Mouse (Mus musculus) heart, embryonic 11.5 days (tissue): ENCODE data around the gene Dock6. TPM values are rescaled to one million over a fixed set of nuclear protein-coding genes. Genes with fewer than 3 reads are reported as not detected.
"Not testable (repeated sequence)": the region's sequence is repeated elsewhere in the genome, so short reads cannot be mapped to it uniquely, and the experiment has no call there.

Source experiments
- ATAC-seq: fragments of 200-750 bp; cut with Nextera tagmentation; replicated peaks from 2 replicates; pipeline ENCODE4 v1.8.0; 2017; ENCODE audit warnings: moderate library complexity; ENCODE audit not compliant: insufficient number of reproducible peaks, low FRiP score, low TSS enrichment
- H3K27ac ChIP-seq: fragments of 300-500 bp; sonication (generic); 2 replicates; pipeline ENCODE4 v1.5.1; 2014; ENCODE audit warnings: mild to moderate bottlenecking, low read depth, low read length
- H3K27me3 ChIP-seq: fragments of 300-500 bp; sonication (generic); 2 replicates; pipeline ENCODE4 v1.6.1; 2014; ENCODE audit warnings: mild to moderate bottlenecking, low read length, mixed read lengths; ENCODE audit not compliant: control insufficient read depth, insufficient read depth
- H3K36me3 ChIP-seq: fragments of 300-500 bp; sonication (generic); 2 replicates; pipeline ENCODE4 v1.6.1; 2014; ENCODE audit warnings: mild to moderate bottlenecking, low read length, moderate library complexity, mixed read lengths; ENCODE audit not compliant: control insufficient read depth, insufficient read depth
- H3K4me1 ChIP-seq: fragments of 300-500 bp; sonication (generic); 2 replicates; pipeline ENCODE4 v1.6.1; 2014; ENCODE audit warnings: low read length; ENCODE audit not compliant: control insufficient read depth, insufficient read depth
- H3K4me2 ChIP-seq: fragments of 300-500 bp; sonication (generic); 2 replicates; pipeline ENCODE4 v1.6.1; 2014; ENCODE audit warnings: mild to moderate bottlenecking, moderate library complexity
- H3K4me3 ChIP-seq: fragments of 300-500 bp; sonication (generic); 2 replicates; pipeline ENCODE4 v1.5.1; 2014; ENCODE audit warnings: low read depth, low read length
- H3K9ac ChIP-seq: fragments of 300-500 bp; sonication (generic); 2 replicates; pipeline ENCODE4 v1.6.1; 2014; ENCODE audit warnings: mild to moderate bottlenecking, low read depth, low read length, moderate library complexity
- H3K9me3 ChIP-seq: fragments of 300-500 bp; sonication (generic); replicated peaks from 2 replicates; pipeline ENCODE4 v1.6.1; 2016; ENCODE audit warnings: low read length; ENCODE audit not compliant: control insufficient read depth
- WGBS: fragments of 180-500 bp; shearing (Covaris S2); extraction: QIAGEN DNeasy Blood & Tissue Kit; methylation state at CpG from one replicate; pipeline ENCODE4 v1.1.7; 2014; ENCODE audit not compliant: insufficient replicate concordance; 5-methylcytosine and 5-hydroxymethylcytosine counted together
- polyA plus RNA-seq: library from polyadenylated mRNA; unstranded; fragments of >200 nt; fragmentation: Nextera tagmentation; extraction: Ambion mirVana; gene quantifications from 2 replicates; pipeline ENCODE4 v1.2.1, GENCODE M21; 2014

Dock6 gene
- polyA plus RNA-seq, 1 experiment from 2014 or later: 50.1 TPM

- Histone ChIP-seq H3K36me3 (no peaks in the 10 kb centered on the region), H3K4me1 (peaks cover 4% of the 10 kb centered on the region; the same call in 1 of the 2 replicates), H3K9me3 (no peaks in the 10 kb centered on the region), H3K27ac (no peak overlapping the region), H3K4me2 (no peak overlapping the region), H3K9ac (no peak overlapping the region), H3K4me3 (no peak overlapping the region), H3K27me3 (no peaks in the 10 kb centered on the region)
- no peak for ATAC-seq
- WGBS: 58% methylated on average over 2 of the region's 2 CpGs
Observed at GRCm38 (mm10) chr9:21866641-21867040, 14.2 kb upstream of the Dock6 start.

- no peak overlapping the region for H3K9ac ChIP-seq
- H3K4me3 ChIP-seq: no peak overlapping the region
- H3K9me3 ChIP-seq: no peaks in the 10 kb centered on the region
- ATAC-seq: no peak
- H3K4me2 ChIP-seq: no peak overlapping the region
- H3K4me1 ChIP-seq: peaks cover 4% of the 10 kb centered on the region; the same call in 1 of the 2 replicates
- no peaks in the 10 kb centered on the region for H3K36me3 ChIP-seq
- H3K27me3 ChIP-seq: no peaks in the 10 kb centered on the region
- no peak overlapping the region for H3K27ac ChIP-seq
- WGBS: 62% methylated on average over 5 of the region's 5 CpGs
Observed at GRCm38 (mm10) chr9:21865673-21866398, 13.4 kb upstream of the Dock6 start.

- H3K4me1 ChIP-seq: peaks cover 4% of the 10 kb centered on the region; the same call in 1 of the 2 replicates
- H3K9me3 ChIP-seq: no peaks in the 10 kb centered on the region
- WGBS: 87% methylated on average over 1 of the region's 1 CpGs
- no peaks in the 10 kb centered on the region for H3K27me3 ChIP-seq
- H3K36me3 ChIP-seq: no peaks in the 10 kb centered on the region
- H3K4me2 ChIP-seq: no peak overlapping the region
- H3K4me3 ChIP-seq: no peak overlapping the region
- no peak for ATAC-seq
- H3K27ac ChIP-seq: no peak overlapping the region
- H3K9ac ChIP-seq: no peak overlapping the region
Observed at GRCm38 (mm10) chr9:21862181-21862580, 9.7 kb upstream of the Dock6 start.

- ATAC-seq, H3K4me3 ChIP-seq, H3K9me3 ChIP-seq, H3K36me3 ChIP-seq, H3K4me2 ChIP-seq, H3K9ac ChIP-seq, H3K27me3 ChIP-seq, H3K27ac ChIP-seq, H3K4me1 ChIP-seq: not testable (repeated sequence)
- 59% methylated on average over 6 of the region's 6 CpGs for WGBS
Observed at GRCm38 (mm10) chr9:21860349-21860748, 7.9 kb upstream of the Dock6 start.

- Histone ChIP-seq H3K4me3 (no peak overlapping the region), H3K9me3 (no peaks in the 10 kb centered on the region), H3K9ac (no peak overlapping the region), H3K4me2 (no peak overlapping the region), H3K4me1 (no peaks in the 10 kb centered on the region), H3K27ac (no peak overlapping the region), H3K36me3 (no peaks in the 10 kb centered on the region), H3K27me3 (no peaks in the 10 kb centered on the region)
- 89% methylated on average over 3 of the region's 3 CpGs for WGBS
- ATAC-seq: no peak
Observed at GRCm38 (mm10) chr9:21859606-21860005, 7.2 kb upstream of the Dock6 start.

GRCm38 (mm10) chr9:21858084-21858483, 5.6 kb upstream of the Dock6 start:
- Histone ChIP-seq H3K4me3 (no peak overlapping the region), H3K27ac (peak overlapping the region; percentile 51), H3K4me2 (no peak overlapping the region), H3K9ac (no peak overlapping the region), H3K36me3 (no peaks in the 10 kb centered on the region), H3K27me3 (no peaks in the 10 kb centered on the region), H3K4me1 (no peaks in the 10 kb centered on the region), H3K9me3 (no peaks in the 10 kb centered on the region)
- ATAC-seq: peak; percentile 78
- 47% methylated on average over 6 of the region's 6 CpGs for WGBS

GRCm38 (mm10) chr9:21857501-21857900, 5.1 kb upstream of the Dock6 start:
- Histone ChIP-seq H3K36me3 (no peaks in the 10 kb centered on the region), H3K9me3 (no peaks in the 10 kb centered on the region), H3K27ac (peak overlapping the region; percentile 51), H3K9ac (no peak overlapping the region), H3K4me3 (no peak overlapping the region), H3K27me3 (no peaks in the 10 kb centered on the region), H3K4me1 (no peaks in the 10 kb centered on the region), H3K4me2 (no peak overlapping the region)
- ATAC-seq: no peak
- 50% methylated on average over 2 of the region's 2 CpGs for WGBS

GRCm38 (mm10) chr9:21854894-21855293, 2.5 kb upstream of the Dock6 start:
- peaks cover 6% of the 10 kb centered on the region; the same call in 1 of the 2 replicates for H3K4me1 ChIP-seq
- H3K36me3 ChIP-seq: no peaks in the 10 kb centered on the region
- H3K27ac ChIP-seq: no peak overlapping the region
- ATAC-seq: no peak
- H3K9me3 ChIP-seq: no peaks in the 10 kb centered on the region
- H3K27me3 ChIP-seq: no peaks in the 10 kb centered on the region
- H3K4me3 ChIP-seq: no peak overlapping the region
- no peak overlapping the region for H3K9ac ChIP-seq
- WGBS: 76% methylated on average over 6 of the region's 6 CpGs
- no peak overlapping the region for H3K4me2 ChIP-seq

- no peak overlapping the region for H3K27ac ChIP-seq
- H3K4me1 ChIP-seq: peaks cover 6% of the 10 kb centered on the region; the same call in 1 of the 2 replicates
- no peak overlapping the region for H3K9ac ChIP-seq
- WGBS: 78% methylated on average over 5 of the region's 5 CpGs
- no peak overlapping the region for H3K4me2 ChIP-seq
- no peak for ATAC-seq
- no peaks in the 10 kb centered on the region for H3K36me3 ChIP-seq
- H3K27me3 ChIP-seq: no peaks in the 10 kb centered on the region
- H3K4me3 ChIP-seq: no peak overlapping the region
- no peaks in the 10 kb centered on the region for H3K9me3 ChIP-seq
Observed at GRCm38 (mm10) chr9:21853961-21854360, 1.5 kb upstream of the Dock6 start.
